Mouse (Mus musculus): ENCODE measurements at regions not wholly inside any gene's neighbourhood (a gene's known extent, or its start where the extent isn't known, plus 50 kb on each side); places are given as distances from the start of the nearest gene placed in this dataset.
A peak's percentile ranks its signal among the peaks of the same experiment; 100 is the strongest.

GRCm38 (mm10) chr15:88370366-88370765 lies 229.7 kb upstream of the Zdhhc25 start:
- DNase-seq (ENCODE audit: low read depth, low spot score), result no peak

- no peak for DNase-seq (ENCODE audit: low read depth, low spot score)
Measured at GRCm38 (mm10) chr15:88372039-88372438, 228.1 kb upstream of the Zdhhc25 start.

GRCm38 (mm10) chr15:88373923-88374322 lies 226.2 kb upstream of the Zdhhc25 start:
- DNase-seq (ENCODE audit: low read depth, low spot score), result no peak

- no peak for DNase-seq (ENCODE audit: low read depth, low spot score)
Measured at GRCm38 (mm10) chr15:88379342-88379741, 220.8 kb upstream of the Zdhhc25 start.

- no peak for DNase-seq (ENCODE audit: low read depth, low spot score)
Measured at GRCm38 (mm10) chr15:88379951-88380623, 220.0 kb upstream of the Zdhhc25 start.

- no peak for DNase-seq (ENCODE audit: low read depth, low spot score)
Measured at GRCm38 (mm10) chr15:88381419-88381818, 218.7 kb upstream of the Zdhhc25 start.

GRCm38 (mm10) chr15:88385943-88386342 lies 214.2 kb upstream of the Zdhhc25 start:
- DNase-seq (ENCODE audit: low read depth, low spot score), result no peak

GRCm38 (mm10) chr15:88386711-88387110 lies 213.4 kb upstream of the Zdhhc25 start:
- DNase-seq (ENCODE audit: low read depth, low spot score), result no peak

GRCm38 (mm10) chr15:88391822-88392221 lies 208.3 kb upstream of the Zdhhc25 start:
- DNase-seq (ENCODE audit: low read depth, low spot score), result no peak

GRCm38 (mm10) chr15:88399064-88399463 lies 201.0 kb upstream of the Zdhhc25 start:
- DNase-seq (ENCODE audit: low read depth, low spot score), result no peak

GRCm38 (mm10) chr15:88399989-88400388 lies 200.1 kb upstream of the Zdhhc25 start:
- no peak for DNase-seq (ENCODE audit: low read depth, low spot score)

- DNase-seq (ENCODE audit: low read depth, low spot score), result peak; percentile 20
Measured at GRCm38 (mm10) chr15:88400787-88401186, 199.3 kb upstream of the Zdhhc25 start.

- no peak for DNase-seq (ENCODE audit: low read depth, low spot score)
Measured at GRCm38 (mm10) chr15:88408461-88409379, 191.4 kb upstream of the Zdhhc25 start.

GRCm38 (mm10) chr15:88414206-88414605 lies 185.9 kb upstream of the Zdhhc25 start:
- no peak for DNase-seq (ENCODE audit: low read depth, low spot score)

GRCm38 (mm10) chr15:88418881-88419280 lies 181.2 kb upstream of the Zdhhc25 start:
- DNase-seq (ENCODE audit: low read depth, low spot score), result no peak

GRCm38 (mm10) chr15:88428441-88428840 lies 171.7 kb upstream of the Zdhhc25 start:
- DNase-seq (ENCODE audit: low read depth, low spot score), result no peak

GRCm38 (mm10) chr15:88430941-88431340 lies 169.2 kb upstream of the Zdhhc25 start:
- no peak for DNase-seq (ENCODE audit: low read depth, low spot score)

GRCm38 (mm10) chr15:88448272-88448671 lies 151.8 kb upstream of the Zdhhc25 start:
- no peak for DNase-seq (ENCODE audit: low read depth, low spot score)

- DNase-seq (ENCODE audit: low read depth, low spot score), result no peak
Measured at GRCm38 (mm10) chr15:88451241-88451640, 148.9 kb upstream of the Zdhhc25 start.

GRCm38 (mm10) chr15:88468107-88468506 lies 132.0 kb upstream of the Zdhhc25 start:
- DNase-seq (ENCODE audit: low read depth, low spot score), result no peak

- peak; percentile 36 for DNase-seq (ENCODE audit: low read depth, low spot score)
Measured at GRCm38 (mm10) chr15:88468810-88469209, 131.3 kb upstream of the Zdhhc25 start.

GRCm38 (mm10) chr15:88469508-88470455 lies 130.3 kb upstream of the Zdhhc25 start:
- no peak for DNase-seq (ENCODE audit: low read depth, low spot score)

Measured in WW6 (cell line).